Mouse (Mus musculus) CH12.LX (cell line): ENCODE results near the gene Pgm5. TPM values are rescaled to one million over a fixed set of nuclear protein-coding genes. Genes with fewer than 3 reads are reported as not detected.

Source experiments
- DNase-seq: peaks from one replicate; pipeline ENCODE4 v3.0.0-alpha.2; 2013; ENCODE audit errors: extremely low read depth
- H3K27ac ChIP-seq: 2 replicates; pipeline ENCODE4 v1.5.1; 2012; ENCODE audit warnings: low read depth, mild to moderate bottlenecking, control low read depth, moderate library complexity; ENCODE audit not compliant: insufficient read depth
- H3K27me3 ChIP-seq: replicated peaks from 2 replicates; pipeline ENCODE3; 2012; ENCODE audit warnings: inconsistent platforms
- H3K36me3 ChIP-seq, 2 experiments: replicated peaks in 1 of 2; 2 replicates each; pipeline versions ENCODE3 to v1.6.1; 2012; ENCODE audit warnings: inconsistent platforms in 1 of 2, low read length in 1 of 2, mild to moderate bottlenecking in 1 of 2, mixed read lengths in 1 of 2, moderate library complexity in 1 of 2; ENCODE audit not compliant: control insufficient read depth in 1 of 2, insufficient read depth in 1 of 2
- H3K4me1 ChIP-seq, 2 experiments: 2 replicates each; pipeline ENCODE4 v1.6.1; 2012; ENCODE audit warnings: inconsistent platforms in 1 of 2, moderate library complexity in 1 of 2; ENCODE audit not compliant: insufficient read depth in 2 of 2, control insufficient read depth in 1 of 2
- H3K4me2 ChIP-seq: 2 replicates; pipeline ENCODE4 v1.6.1; 2012; ENCODE audit warnings: low read depth, mild to moderate bottlenecking, control low read depth; ENCODE audit not compliant: poor library complexity, insufficient read depth, severe bottlenecking
- H3K4me3 ChIP-seq, 3 experiments: fragments of 150-350 bp in 1 of 3; sonication (generic) in 1 of 3; replicated peaks in 1 of 3; 2 replicates each; pipeline versions ENCODE3 to v1.5.1; 2011 to 2012; ENCODE audit warnings: low read depth in 2 of 3, low read length in 2 of 3, mild to moderate bottlenecking in 2 of 3, moderate library complexity in 2 of 3, control low read depth in 1 of 3, improper control_type of control experiment in 1 of 3, inconsistent platforms in 1 of 3, mixed read lengths in 1 of 3; ENCODE audit not compliant: poor library complexity in 1 of 3
- H3K79me2 ChIP-seq: replicated peaks from 2 replicates; pipeline ENCODE4 v1.6.1; 2012; ENCODE audit warnings: mild to moderate bottlenecking, moderate library complexity; ENCODE audit not compliant: control insufficient read depth, poor library complexity, insufficient read depth, severe bottlenecking; ENCODE audit errors: extremely low read depth
- H3K9ac ChIP-seq: 2 replicates; pipeline ENCODE4 v1.6.1; 2012; ENCODE audit warnings: low read depth, mild to moderate bottlenecking, control low read depth, moderate library complexity; ENCODE audit not compliant: insufficient read depth
- H3K9me3 ChIP-seq: replicated peaks from 2 replicates; pipeline ENCODE3; 2012; ENCODE audit warnings: low read length, inconsistent platforms, mixed read lengths
- BHLHE40 ChIP-seq: IDR thresholded peaks from 2 replicates; pipeline ENCODE4 v1.6.1; 2011; ENCODE audit warnings: mild to moderate bottlenecking, low read depth, low read length, improper control_type of control experiment
- E2F4 ChIP-seq: IDR thresholded peaks from 2 replicates; pipeline ENCODE4 v1.6.1; 2011; ENCODE audit warnings: low read depth, low read length, improper control_type of control experiment; ENCODE audit not compliant: insufficient replicate concordance
- ELF1 ChIP-seq: IDR thresholded peaks from 2 replicates; pipeline ENCODE4 v1.6.1; 2014; ENCODE audit warnings: low read depth, mild to moderate bottlenecking, inconsistent platforms, low read length, improper control_type of control experiment
- EP300 ChIP-seq: IDR thresholded peaks from 2 replicates; pipeline ENCODE4 v1.6.1; 2011; ENCODE audit warnings: low read length, improper control_type of control experiment
- IRF4 ChIP-seq: IDR thresholded peaks from 2 replicates; pipeline ENCODE4 v1.6.1; 2014; ENCODE audit warnings: low read depth, mild to moderate bottlenecking, inconsistent platforms, low read length, improper control_type of control experiment
- JUND ChIP-seq: conservative IDR thresholded peaks from 2 replicates; pipeline ENCODE4 v1.6.1; 2011; ENCODE audit warnings: low read depth, low read length, improper control_type of control experiment
- MAX ChIP-seq: IDR thresholded peaks from 2 replicates; pipeline ENCODE4 v1.6.1; 2011; ENCODE audit warnings: low read length, improper control_type of control experiment
- MEF2A ChIP-seq: IDR thresholded peaks from 2 replicates; pipeline ENCODE4 v1.6.1; 2014; ENCODE audit warnings: low read depth, mild to moderate bottlenecking, inconsistent platforms, low read length, improper control_type of control experiment, borderline replicate concordance
- NELFE ChIP-seq: IDR thresholded peaks from 2 replicates; pipeline ENCODE4 v1.6.1; 2011; ENCODE audit warnings: low read depth, low read length, improper control_type of control experiment
- POLR2A ChIP-seq: IDR thresholded peaks from 2 replicates; pipeline ENCODE4 v1.6.1; 2011; ENCODE audit warnings: low read depth, mild to moderate bottlenecking, improper control_type of control experiment, low read length
- RAD21 ChIP-seq: IDR thresholded peaks from 2 replicates; pipeline ENCODE4 v1.6.1; 2011; ENCODE audit warnings: low read depth, mild to moderate bottlenecking, low read length, improper control_type of control experiment, moderate library complexity
- RCOR1 ChIP-seq: conservative IDR thresholded peaks from 2 replicates; pipeline ENCODE4 v1.6.1; 2012; ENCODE audit warnings: low read depth, mild to moderate bottlenecking, inconsistent platforms, low read length, improper control_type of control experiment
- TCF12 ChIP-seq: IDR thresholded peaks from 2 replicates; pipeline ENCODE4 v1.6.1; 2014; ENCODE audit warnings: low read depth, mild to moderate bottlenecking, inconsistent platforms, low read length, improper control_type of control experiment
- USF1 ChIP-seq: IDR thresholded peaks from 2 replicates; pipeline ENCODE4 v1.6.1; 2014; ENCODE audit warnings: low read depth, mild to moderate bottlenecking, inconsistent platforms, low read length, improper control_type of control experiment
- USF2 ChIP-seq: conservative IDR thresholded peaks from 2 replicates; pipeline ENCODE4 v1.6.1; 2011; ENCODE audit warnings: low read depth, low read length, improper control_type of control experiment
- ZC3H11A ChIP-seq: IDR thresholded peaks from 2 replicates; pipeline ENCODE4 v1.6.1; 2012; ENCODE audit warnings: low read depth, mild to moderate bottlenecking, inconsistent platforms, low read length, improper control_type of control experiment
- ZKSCAN1 ChIP-seq: IDR thresholded peaks from 2 replicates; pipeline ENCODE4 v1.6.1; 2012; ENCODE audit warnings: low read depth, inconsistent platforms, low read length, improper control_type of control experiment, borderline replicate concordance
- ZMIZ1 ChIP-seq: IDR thresholded peaks from 2 replicates; pipeline ENCODE4 v1.6.1; 2012; ENCODE audit warnings: low read depth, mild to moderate bottlenecking, inconsistent platforms, low read length, improper control_type of control experiment
- dilution Hi-C: fragments of 300-500 bp; cut with MboI; formaldehyde crosslinking; loops from 2 replicates; pipeline ENCODE4 v1.14.3; 2020; ENCODE audit warnings: low sequenced_read_pairs; ENCODE audit not compliant: extremely low pct_unique_long_range_greater_than_20kb, extremely low pct_ligation_motif_present
- in situ Hi-C: fragments of 300-500 bp; cut with MboI; formaldehyde crosslinking; loops from 3 replicates; pipeline ENCODE4 v1.14.3; 2019; ENCODE audit warnings: low sequenced_read_pairs, low pct_ligation_motif_present, low pct_unique_long_range_greater_than_20kb, mixed read lengths
- polyA plus RNA-seq: library from polyadenylated mRNA; unstranded; fragments of >175 nt; gene quantifications from 2 replicates; pipeline ENCODE4 v1.2.1, GENCODE M21; 2012; ENCODE audit warnings: low read depth; ENCODE audit not compliant: insufficient read length
- total RNA-seq, 2 experiments: library from RNA; depleted of rRNA; stranded (reverse); fragments of 300-350 nt in 1 of 2; fragments of >200 nt in 1 of 2; gene quantifications; 2 replicates each; pipeline ENCODE4 v1.2.3; 2012 to 2014

Gene Pgm5
- total and polyA plus RNA-seq, 3 experiments, result not detected

DNA sequence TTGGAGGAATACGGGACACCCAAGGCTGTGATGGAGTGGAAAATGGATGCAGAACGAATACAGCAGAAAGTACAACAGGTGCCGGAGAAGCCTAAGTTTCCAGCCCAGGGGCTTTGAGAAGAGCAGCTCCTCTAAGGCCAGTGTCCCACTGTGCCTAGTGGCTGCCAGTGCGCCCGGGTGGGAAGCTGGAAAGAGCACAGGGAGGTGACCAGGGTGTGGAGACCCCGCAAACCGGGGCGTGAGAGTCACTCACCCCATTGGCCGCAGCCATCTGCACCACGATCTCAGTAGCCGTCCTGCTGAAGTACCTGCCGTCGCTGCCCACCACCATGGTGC lies 411 bp downstream of the Pgm5 start:
- Histone ChIP-seq H3K9me3 (no peaks in the 10 kb centered on the region), H3K4me2 (no peak overlapping the region), H3K36me3 (no peaks in the 10 kb centered on the region), H3K27me3 (no peaks in the 10 kb centered on the region), H3K9ac (no peak overlapping the region), H3K79me2 (no peaks in the 10 kb centered on the region), H3K4me3 (no peak overlapping the region), H3K4me1 (no peaks in the 10 kb centered on the region), H3K27ac (no peak overlapping the region)
- in situ Hi-C loops (loop anchor here (25.0 kb wide), 1 partner anchor 574 kb away; the partner anchor contains the start of gene Fxn), dilution Hi-C loops (no loop called here)
- TF ChIP-seq POLR2A, result no peak
- no peak for TF ChIP-seq USF1
- TF ChIP-seq MEF2A, result no peak
- no peak for TF ChIP-seq E2F4
- TF ChIP-seq NELFE, result no peak
- no peak for TF ChIP-seq RAD21
- no peak for TF ChIP-seq IRF4
- no peak for TF ChIP-seq ZKSCAN1
- TF ChIP-seq ZMIZ1, result no peak
- TF ChIP-seq RCOR1, result no peak
- TF ChIP-seq BHLHE40, result no peak
- no peak for TF ChIP-seq USF2
- no peak for DNase-seq

- Histone ChIP-seq H3K4me2 (no peak overlapping the region), H3K27ac (no peak overlapping the region), H3K9me3 (no peaks in the 10 kb centered on the region), H3K9ac (no peak overlapping the region), H3K36me3 (no peaks in the 10 kb centered on the region), H3K27me3 (no peaks in the 10 kb centered on the region)
- in situ Hi-C loops (loop anchor here (25.0 kb wide), 1 partner anchor 564 kb away; the partner anchor contains the start of gene Fxn), dilution Hi-C loops (no loop called here)
- TF ChIP-seq MEF2A (no peak), EP300 (no peak), MAX (no peak), JUND (no peak), ELF1 (no peak), TCF12 (no peak), ZC3H11A (no peak)
- TF ChIP-seq, all 38 proteins: peak for 0
- Histone ChIP-seq H3K79me2 (no peaks in the 10 kb centered on the region), H3K4me3 (no peak overlapping the region), H3K4me1 (no peaks in the 10 kb centered on the region)
- no peak for DNase-seq
Observed at GRCm38 (mm10) chr19:24851456-24852315, 10.0 kb downstream of the Pgm5 start.
